Mouse (Mus musculus): ENCODE data around the gene Tor4a.

Gene Tor4a

DNA sequence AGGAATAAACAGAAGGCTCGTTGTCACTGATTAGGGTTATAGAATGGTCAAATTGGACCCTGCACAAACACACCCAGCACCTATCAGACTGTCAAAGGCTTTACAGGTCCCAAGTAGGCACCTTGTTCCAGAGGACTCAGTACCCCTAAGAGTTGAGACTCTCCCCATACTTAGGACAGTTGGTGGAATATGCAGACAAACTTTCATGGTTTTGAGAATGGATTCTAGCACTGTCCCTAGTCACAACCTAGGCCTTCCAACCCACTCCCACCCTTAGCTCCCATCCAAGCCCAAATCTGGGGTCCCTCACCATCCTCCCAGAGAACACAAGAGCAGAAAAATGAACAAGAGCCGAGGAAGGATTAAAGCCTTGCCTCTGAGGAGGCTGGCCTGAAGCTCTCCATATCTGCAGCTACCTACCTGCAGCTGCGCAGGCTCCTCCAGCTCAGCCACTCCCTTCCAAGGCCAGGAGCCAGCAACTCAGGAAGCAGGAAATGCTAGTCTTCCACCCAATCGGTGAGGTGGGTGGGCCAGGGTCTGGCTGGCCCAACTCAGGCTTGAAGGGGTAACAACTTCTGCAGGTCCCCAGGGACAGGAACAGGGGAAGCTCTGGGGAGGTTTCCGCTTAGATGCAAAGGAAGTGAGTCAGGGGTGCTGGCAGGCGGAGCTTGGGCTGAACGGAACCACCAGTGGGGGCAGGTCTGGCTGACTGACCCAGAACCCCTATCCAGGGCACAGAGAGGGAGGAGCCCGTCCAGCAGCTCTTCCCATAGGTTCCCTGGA, at the start of gene Tor4a:
Tor4a (minus strand) TSS at position 715 of the 783 bp plus-strand sequence.
- DNase-seq (ENCODE audit: low spot score): peak; percentile 75

DNA sequence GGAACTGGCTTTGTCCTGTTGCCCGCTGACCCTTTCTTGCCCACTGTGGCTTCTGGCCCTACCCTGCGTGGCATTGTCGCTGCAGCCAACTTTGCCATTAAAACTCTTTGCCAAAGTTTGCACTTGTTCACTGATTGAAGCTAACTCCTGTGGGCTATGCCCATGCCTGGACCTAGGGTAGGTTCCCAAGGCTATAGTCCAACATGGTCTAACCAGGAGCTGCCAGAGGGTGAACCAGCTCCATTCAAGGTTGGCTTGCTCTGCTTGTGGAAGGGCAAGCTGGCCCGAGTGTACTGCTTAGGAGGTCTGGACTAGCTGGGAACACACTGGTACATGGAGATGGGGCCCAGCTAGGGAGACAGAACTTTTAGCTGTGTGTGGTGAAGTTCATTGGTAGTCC, 47.5 kb upstream of the Tor4a start:
- no peak for DNase-seq (ENCODE audit: low spot score)

DNA sequence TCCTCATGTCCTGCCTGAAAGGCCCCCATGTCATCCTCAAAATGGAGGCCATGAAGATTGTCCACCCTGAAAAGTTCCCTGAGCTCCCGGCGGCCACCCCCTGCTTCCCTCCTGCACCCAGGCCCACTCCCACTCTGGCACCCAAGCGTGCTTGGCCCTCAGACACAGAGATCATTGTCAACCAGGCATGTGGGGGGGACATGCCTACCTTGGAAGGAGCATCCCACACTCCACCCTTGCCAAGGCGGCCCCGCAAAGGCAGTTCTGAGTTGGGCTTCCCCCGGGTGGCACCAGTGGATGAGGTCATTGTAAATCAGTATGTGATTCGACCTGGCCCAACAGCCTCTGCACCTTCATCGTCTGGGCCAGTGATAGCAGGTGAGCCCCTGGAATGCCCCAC, 46.7 kb upstream of the Tor4a start:
- peak; percentile 60 for DNase-seq (ENCODE audit: low spot score)

DNA sequence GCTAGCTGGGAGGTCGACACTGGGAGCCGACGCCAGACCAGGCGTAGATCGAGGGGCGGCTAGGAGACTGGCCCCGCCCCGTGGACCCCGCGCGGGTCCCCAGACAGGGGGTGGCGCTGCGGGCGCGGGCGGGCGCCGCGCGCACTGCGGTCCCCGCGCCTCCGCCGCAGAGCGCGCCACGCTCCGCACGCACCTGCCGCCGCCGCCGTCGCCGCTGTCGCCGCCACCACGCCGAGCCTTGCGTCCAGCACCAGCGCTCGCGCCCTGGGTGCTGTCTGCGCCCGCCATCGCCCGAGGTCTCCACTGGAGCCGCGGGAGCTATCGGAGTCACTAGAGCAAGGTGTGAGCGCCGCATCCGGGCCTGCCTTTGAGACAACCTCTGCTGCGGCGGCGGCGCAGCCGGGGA, 45.4 kb upstream of the Tor4a start, which contains the start of the genes Rnf208 and Cysrt1:
Rnf208 (plus strand) TSS at position 155 of the 406 bp plus-strand sequence.
Cysrt1 (minus strand) TSS at position 352 of the 406 bp plus-strand sequence.
- no peak for DNase-seq (ENCODE audit: low spot score)

DNA sequence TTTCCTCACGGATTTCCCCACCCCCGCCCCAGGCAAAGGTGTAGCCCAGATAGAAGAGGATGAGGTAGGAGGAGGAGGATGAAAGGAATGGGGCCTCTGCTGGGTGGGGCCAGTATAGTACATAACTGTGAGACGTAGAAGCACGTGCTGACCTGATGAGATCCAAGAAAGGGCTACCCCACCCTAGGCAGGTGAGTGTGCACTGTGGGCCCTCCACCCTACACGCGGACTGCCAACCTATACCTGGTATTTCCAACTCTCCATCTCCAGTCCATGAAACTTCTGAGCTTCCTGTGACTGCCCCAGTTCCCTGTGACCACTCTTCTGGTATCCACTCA, 44.7 kb upstream of the Tor4a start:
- DNase-seq (ENCODE audit: low spot score): no peak

DNA sequence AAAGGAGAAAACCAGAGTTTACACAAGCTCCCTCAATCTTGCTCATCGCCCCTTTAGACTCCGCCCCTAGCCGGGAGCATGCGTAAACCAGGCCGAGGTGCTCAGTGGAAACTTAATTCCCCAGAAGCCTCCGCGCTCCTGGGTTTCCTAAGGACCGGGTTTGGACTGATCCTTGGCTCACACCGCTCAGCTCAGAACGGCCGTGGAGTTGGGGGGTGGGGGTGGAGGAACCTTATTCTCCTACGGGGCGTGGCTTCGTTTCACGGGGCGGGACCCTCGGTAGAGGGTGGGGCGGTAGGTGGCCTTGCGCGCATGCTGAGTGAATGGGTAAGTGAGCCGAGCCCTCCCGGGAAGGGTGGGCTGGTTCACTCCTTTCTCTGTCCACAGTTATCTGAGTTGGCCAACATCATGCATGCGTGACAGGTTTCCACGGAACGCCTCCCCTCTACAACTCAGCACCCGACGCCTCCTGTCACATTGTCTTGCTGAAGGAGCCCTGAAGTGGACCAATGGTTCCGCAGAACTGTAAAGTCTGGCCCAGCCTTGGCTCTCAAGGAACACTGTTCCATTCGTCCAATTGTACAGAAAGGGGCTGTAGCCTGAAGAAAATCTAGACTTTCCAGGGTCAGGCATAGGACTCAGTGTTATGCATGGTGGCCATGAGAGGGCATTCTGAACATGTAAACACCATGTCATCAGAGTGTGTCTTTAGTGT, 44.2 kb upstream of the Tor4a start:
- peak; percentile 76 for DNase-seq (ENCODE audit: low spot score)

DNA sequence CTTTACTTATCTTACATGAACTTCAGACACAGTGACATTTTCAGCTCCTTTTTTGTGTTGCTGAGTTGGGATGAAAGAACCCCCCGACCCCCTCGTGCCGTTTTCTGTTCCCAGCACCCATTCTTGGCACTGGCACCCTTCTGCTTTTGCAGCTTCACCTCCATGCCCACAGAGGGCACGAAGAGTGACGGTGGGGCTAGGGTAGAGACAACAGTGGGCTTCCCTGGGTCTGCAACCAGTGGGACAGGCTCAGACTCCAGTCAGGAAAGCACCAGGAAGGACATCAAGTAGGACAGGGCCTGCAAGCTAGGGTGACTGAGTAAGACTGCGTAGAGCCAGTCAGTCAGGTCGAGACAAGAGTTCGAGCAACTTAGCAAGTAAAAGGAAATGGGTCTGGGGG, 43.6 kb upstream of the Tor4a start:
- DNase-seq (ENCODE audit: low spot score): no peak

DNA sequence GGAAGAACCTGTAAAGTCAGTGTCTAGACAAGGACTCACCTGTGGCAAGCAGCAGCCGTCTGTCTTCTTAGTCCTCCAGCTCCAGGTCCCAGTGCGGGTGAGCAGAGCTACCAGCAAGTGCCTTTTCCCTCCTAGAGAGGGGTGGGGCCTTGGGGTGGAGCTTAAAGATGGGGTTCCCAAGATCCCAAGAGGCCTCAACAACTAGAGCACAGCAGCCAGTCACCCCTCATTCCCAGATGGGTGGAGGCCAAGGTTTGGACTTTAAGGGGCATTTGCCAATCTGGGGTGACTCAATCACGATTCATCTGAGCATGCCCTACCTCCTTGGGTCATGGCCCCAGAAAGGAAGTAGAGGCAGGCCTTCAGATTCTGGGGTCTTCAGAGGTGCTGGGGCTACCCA, 43.1 kb upstream of the Tor4a start:
- DNase-seq (ENCODE audit: low spot score): no peak

DNA sequence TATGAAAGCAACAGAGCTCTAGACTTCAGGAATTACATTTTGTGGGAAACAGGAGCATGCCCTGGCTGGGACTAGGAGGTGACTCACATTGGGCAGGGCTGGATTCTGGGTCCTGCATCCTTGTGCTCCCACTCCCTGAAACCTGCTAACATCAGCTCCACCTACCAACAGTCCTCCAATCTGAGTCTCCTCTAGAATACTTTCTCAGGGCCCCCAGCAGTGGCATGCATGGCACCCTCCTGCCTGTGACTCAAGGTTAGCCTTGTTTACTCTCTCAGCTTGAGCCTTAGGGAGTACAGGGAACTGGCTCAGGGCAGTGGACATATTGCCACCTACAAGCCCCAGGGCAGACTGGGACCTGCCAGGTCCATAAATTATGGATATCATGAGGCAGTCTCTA, 41.4 kb upstream of the Tor4a start:
- no peak for DNase-seq (ENCODE audit: low spot score)

DNA sequence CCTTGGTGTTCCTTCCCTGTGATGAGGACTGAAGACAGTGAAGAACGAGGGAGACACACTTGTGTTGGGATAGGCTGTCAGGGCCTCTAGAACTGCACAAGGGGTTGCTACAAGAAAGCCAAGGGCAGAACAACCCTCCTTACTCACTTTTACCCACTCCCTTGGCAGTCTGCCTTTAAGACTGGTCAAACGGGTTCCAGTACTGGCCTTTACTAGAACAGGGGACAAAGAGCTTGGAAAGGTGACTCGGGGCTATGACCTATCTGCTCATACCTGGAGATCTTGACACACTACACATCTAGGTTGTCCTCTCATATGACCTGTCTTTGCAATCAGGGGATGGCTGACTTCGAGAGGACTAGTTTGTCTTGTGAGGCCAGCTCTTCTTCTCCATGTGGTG, 40.8 kb upstream of the Tor4a start:
- DNase-seq (ENCODE audit: low spot score): no peak

DNA sequence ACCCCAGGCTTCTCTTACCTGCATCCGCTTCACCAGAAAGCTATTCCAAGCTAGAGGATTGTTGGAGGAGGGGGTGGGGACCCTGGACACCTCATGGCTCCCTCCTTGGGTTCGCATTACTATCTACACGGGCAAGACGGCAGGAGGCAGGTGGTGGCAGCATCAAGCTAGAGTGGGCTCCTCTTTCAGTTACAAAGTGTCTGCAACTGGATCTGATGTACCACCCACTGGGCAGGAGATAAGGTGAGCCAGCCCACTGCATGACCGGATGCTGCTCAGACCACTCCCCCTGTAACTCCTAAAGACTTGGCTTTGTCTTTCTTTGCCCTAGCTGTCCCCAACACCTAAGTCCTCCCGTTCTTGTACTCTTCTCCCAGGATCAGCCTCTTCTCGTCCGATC, 39.9 kb upstream of the Tor4a start, which contains the start of gene Rnf224:
Rnf224 (minus strand) TSS at position 174 of the 400 bp plus-strand sequence.
- no peak for DNase-seq (ENCODE audit: low spot score)

DNA sequence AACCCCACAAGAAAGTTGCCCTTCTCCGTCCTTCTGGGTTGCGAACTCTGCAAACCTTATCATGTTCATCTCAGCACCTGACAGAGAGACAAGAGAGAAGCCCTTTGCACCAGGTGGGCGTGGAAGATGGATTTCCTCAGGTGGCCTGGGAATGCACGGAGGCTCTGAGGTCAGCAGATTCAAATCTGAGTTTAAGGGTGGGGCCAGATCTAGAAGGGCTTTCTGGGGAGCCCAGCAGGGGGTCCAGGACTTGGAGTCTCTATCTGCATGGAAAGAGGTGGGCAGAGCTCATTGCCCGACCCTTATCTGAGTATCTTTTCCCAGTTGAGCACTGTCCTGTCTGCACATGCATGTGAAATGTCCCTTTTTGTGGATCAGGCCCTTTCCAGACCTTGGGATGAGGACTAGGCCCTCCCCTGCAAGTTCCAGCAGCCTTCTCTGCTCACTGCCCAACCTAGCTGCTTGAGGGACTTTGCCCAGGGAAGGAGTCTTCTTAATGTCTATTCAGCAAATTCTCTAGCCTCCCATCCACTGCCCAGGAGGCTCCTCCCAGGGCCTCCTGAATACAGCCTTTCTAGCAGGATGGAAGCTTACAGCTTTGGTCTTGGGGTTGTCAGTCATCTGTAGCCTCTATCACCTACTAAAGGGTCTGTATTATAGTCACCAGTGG, 38.0 kb upstream of the Tor4a start:
- DNase-seq (ENCODE audit: low spot score): no peak

DNA sequence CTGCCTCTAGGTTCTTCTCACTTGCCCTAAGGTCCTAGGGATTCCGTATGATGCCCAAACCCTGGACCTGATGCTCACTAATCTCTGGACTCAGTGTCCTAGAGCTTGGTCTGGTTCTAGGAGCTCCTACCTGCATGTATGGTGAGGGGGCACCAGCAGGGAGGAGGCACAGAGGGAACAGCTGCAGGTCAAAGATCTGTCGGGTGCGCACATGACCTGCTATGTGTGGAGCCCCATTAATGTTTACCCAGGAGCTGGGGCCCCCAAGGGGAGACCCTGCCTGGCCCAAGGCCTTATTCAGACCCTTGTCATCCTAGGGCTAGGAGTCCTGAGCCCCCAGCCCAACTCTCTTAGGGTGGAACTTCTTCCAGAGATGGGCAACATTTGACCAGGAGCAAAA, 37.4 kb upstream of the Tor4a start, which contains the start of gene Slc34a3:
Slc34a3 (minus strand) TSS at position 315 of the 400 bp plus-strand sequence.
- no peak for DNase-seq (ENCODE audit: low spot score)

DNA sequence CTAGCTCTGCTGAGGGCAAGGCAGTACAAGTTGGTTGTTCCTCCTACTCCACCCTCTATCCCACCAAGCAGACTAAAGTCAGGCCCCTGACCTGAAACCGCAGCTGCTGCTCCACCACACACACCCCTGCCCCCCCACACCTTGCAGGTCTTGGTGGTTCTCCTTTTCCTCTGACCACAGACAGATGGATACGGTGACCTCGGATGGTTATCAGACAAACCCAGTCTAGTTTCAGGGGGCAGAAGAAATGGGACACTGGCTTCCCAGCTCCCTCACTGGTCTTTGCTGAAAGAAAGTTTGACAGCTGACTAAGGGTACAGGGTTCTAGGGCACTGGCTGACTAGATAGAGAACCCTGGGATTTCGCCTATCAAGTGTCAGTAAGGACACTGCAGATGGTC, 36.7 kb upstream of the Tor4a start:
- DNase-seq (ENCODE audit: low spot score): no peak

DNA sequence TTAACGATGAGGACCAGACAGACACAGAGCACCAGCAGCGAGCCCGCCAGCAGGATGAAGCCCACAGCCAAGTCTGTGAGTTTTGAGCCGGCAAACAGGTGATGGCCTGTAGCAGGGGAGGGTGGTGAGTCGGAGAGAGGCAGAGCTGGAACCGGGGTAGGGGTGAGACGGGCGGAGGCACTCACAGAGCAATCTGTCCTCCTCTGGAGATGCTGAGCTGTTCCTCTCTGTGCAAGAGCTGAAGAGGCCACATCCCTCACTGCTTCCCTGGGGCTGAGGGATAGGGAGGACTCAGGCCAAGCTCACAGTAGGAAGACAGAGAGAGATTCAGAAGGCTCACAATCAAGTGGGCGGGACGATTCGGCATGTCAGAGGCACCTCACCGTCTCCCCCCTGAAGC, 34.4 kb upstream of the Tor4a start:
- DNase-seq (ENCODE audit: low spot score): no peak

DNA sequence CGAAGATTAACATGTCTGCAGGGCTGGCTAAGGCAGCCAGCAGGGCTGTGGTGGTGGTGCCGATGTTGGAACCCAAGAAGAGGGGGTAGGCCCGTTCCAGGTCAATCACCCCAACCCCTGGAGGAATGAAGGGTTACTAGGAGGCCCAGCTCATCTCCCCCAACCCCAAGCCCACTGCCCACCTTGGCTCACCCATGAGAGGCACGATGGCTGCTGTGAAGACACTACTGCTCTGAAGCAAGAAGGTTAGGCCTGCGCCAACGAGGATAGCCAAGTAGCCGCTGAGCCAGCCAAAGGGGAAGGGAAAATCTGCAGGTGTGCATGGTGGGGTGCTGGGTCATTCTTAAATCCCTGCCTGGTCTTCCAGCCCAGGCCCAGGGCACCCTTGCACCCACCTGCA, 33.9 kb upstream of the Tor4a start:
- no peak for DNase-seq (ENCODE audit: low spot score)

DNA sequence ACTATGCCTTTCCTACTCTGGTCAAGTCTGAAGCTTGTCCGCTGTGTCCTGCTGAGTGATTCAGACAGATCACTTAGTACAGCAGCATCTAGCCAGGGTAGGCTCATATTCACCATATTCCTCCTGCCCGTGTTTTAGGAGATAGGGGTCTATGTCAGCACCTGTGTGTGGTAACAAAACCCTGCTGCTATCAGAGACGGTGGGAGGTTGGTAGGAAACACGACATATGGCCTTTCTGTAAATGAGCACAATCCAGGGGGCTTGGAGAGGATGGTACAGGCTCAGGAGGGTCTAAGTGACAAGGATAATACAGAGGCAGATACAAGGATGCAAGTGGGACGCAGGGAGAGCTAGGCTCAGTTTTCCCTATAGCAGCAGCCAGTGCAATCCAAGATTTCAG, 32.9 kb upstream of the Tor4a start:
- no peak for DNase-seq (ENCODE audit: low spot score)

DNA sequence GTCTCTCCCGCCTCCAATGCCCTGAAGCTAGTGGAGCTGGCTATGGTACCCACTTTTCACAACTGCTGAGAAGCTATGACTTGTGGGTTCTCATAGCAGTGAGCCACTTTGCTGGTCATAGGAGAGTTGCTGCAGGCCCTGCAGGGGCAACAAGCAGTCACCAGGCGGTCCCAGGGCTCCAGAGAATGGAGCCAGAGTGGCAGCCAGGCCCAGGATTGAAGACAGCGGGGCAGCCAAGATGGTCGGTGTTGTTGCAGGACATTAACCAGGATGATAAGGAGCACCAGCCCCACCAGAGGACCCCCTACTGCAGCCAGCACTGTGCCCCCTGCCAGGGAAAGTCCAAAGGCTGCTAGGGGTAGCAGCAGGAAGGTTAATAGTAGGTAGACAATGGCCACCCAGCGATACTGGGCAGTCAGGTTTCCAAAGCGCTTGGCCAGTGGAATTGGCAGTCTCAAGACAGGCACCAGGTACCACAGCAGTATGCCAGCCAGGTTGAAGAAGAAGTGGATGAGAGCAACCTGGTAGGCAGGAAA, 32.4 kb upstream of the Tor4a start:
- DNase-seq (ENCODE audit: low spot score): no peak

DNA sequence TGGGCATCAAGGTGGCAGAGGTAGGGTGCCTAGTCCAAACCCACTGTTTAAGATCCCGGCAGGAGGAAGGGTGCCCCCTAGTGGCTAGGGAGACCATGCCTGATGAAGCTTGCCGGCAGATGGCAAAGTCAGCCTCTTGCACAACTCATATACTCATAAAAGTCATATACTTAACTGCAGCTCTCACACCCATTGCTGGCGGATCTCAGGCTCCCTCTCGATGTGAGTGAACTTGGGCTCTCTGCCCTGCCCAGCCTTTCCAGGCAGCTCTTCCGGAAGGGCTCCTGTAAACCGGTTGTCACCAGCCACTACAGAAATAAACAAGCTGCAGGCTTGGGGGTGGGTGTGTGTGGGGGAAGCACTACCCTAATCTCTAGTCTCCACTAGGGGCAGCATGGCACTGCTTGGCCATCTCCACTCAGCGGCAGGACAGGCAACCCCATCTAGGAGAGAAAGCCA, 31.8 kb upstream of the Tor4a start:
- peak; percentile 76 for DNase-seq (ENCODE audit: low spot score)

DNA sequence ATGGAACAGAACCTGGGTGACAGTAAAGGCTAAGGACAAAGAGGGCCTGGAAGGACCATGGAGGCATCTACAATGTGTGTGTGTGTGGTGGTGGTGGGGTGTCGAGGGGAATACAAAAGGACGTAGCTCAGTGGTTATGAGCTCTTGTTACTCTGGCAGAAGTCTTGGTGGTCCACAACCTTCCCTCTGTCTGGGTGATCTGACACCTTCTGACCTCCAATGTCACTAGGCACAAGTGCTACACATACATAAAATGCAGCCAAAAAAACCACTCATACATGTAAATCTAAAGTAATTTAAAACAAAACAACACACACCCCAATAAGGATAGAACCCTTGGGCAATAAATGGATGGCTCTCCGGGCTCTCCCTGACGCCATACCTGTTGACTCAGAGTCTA, 30.7 kb upstream of the Tor4a start:
- no peak for DNase-seq (ENCODE audit: low spot score)

DNA sequence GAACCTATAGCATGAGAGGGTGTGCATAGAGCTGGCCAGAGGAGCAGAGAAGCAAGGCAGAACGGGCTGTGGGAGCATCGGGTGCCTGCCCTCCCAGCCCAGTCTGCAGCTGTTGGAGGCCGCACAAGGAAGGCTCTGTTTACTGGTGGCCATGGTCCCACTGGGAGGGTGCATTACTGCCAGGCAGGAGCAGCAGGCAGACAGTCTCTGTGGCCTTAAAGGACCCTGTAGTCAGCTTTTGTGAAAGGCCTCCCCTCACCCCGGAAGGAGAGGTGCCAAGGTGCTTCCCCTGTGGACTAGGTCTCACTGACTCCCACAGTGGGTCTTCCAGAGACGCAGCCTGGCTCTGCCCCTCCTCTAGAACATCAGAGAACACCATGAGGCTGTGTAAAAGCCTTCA, 30.2 kb upstream of the Tor4a start:
- no peak for DNase-seq (ENCODE audit: low spot score)

DNA sequence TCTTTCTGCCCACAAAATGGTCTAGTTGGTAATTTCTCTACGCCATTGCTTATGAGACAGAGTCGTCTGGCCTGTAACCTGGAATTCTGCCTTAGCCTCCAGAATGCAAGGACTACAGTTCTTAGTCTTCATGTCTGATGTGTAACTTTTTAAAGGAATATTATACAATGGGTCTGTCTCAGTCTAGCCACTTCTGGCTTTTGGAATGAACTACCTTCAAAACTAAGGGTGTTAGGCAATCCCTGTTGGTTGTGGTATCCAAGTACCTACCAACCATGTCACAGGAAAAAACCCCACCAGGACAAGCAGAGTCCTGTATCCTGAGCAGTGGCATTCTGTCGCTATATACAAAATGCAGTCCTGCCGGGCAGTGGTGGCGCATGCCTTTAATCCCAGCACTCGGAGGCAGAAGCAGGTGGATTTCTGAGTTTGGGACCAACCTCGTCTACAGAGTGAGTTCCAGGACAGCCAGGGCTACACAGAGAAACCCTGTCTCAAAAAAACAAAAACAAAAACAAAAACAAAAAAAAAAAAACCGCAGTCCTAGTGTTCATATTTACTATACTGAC, 29.2 kb upstream of the Tor4a start:
- DNase-seq (ENCODE audit: low spot score): no peak
